Mouse (Mus musculus): ENCODE results near the gene Bcdin3d. TPM values are rescaled to one million over a fixed set of nuclear protein-coding genes. Genes with fewer than 3 reads are reported as not detected.

Bcdin3d gene
- 11.8 and 13.7 TPM in 2 replicates for polyA plus RNA-seq (2016; fragmentation: Nextera tagmentation; extraction: Ambion mirVana)

GRCm38 (mm10) chr15:99474576-99474926, at the start of gene Bcdin3d:
TSS of gene Bcdin3d (minus strand) at chr15:99474730.
- DNase-seq (ENCODE audit: low spot score), result peak; percentile 95
- WGBS, result under 1% methylated on average over 26 of the region's 26 CpGs

DNA sequence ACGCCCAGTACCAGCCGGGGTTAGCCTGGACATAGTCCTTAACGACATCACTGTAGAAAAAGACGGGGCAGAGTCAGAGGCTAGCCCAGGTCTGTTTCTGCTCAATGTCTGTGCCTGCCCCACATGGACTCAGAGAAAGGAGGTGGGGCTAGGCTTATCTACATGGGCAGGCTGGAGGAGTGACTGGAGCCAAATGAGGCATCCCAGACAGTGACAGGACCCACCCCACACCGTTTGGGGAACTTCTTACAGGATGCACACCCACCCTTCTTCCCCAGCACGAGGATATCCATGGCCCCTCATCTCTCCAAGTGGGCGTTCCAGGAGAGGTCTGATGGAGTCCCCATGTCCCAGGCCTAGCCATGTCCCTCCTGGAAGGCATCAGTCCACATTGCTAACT, 45.8 kb upstream of the Bcdin3d start:
- Histone ChIP-seq H3K27ac (no peak overlapping the region), H3K9me3 (no peaks in the 10 kb centered on the region), H3K4me3 (no peak overlapping the region), H3K27me3 (ENCODE audit: insufficient read depth, poor library complexity, severe bottlenecking) (peaks cover 100% of the 10 kb centered on the region), H3K36me3 (no peaks in the 10 kb centered on the region; the same call in 1 of the 2 replicates), H3K4me1 (peaks cover 10% of the 10 kb centered on the region)
- WGBS, result 58% methylated on average over 7 of the region's 7 CpGs
- no peak for DNase-seq (ENCODE audit: low spot score)

More at GRCm38 (mm10) chr15:99474576-99474926, at the start of gene Bcdin3d:
- Histone ChIP-seq H3K27ac (peak within 1 kb of the TSS; percentile 97), H3K27me3 (ENCODE audit: insufficient read depth, poor library complexity, severe bottlenecking) (no peaks in the 10 kb centered on the region), H3K4me1 (peaks cover 31% of the 10 kb centered on the region), H3K36me3 (peaks cover 15% of the 10 kb centered on the region), H3K4me3 (peak within 1 kb of the TSS; percentile 87), H3K9me3 (no peaks in the 10 kb centered on the region)

- WGBS, result 89% methylated on average over 9 of the region's 9 CpGs
- Histone ChIP-seq H3K27me3 (ENCODE audit: insufficient read depth, poor library complexity, severe bottlenecking) (peaks cover 100% of the 10 kb centered on the region), H3K27ac (no peak overlapping the region), H3K4me1 (peaks cover 10% of the 10 kb centered on the region), H3K9me3 (no peaks in the 10 kb centered on the region), H3K36me3 (no peaks in the 10 kb centered on the region; the same call in 1 of the 2 replicates), H3K4me3 (no peak overlapping the region)
- no peak for DNase-seq (ENCODE audit: low spot score)
Measured at GRCm38 (mm10) chr15:99519626-99520025, 45.1 kb upstream of the Bcdin3d start.

GRCm38 (mm10) chr15:99517715-99518114, 43.2 kb upstream of the Bcdin3d start:
- no peak overlapping the region for H3K4me3 ChIP-seq
- H3K36me3 ChIP-seq, result no peaks in the 10 kb centered on the region
- 74% methylated on average over 7 of the region's 7 CpGs for WGBS
- H3K27me3 ChIP-seq (ENCODE audit: insufficient read depth, poor library complexity, severe bottlenecking), result peaks cover 99% of the 10 kb centered on the region
- H3K27ac ChIP-seq, result 0 out of 2 replicates have a peak overlapping the region, but pooled peaks have one; percentile 37
- no peak for DNase-seq (ENCODE audit: low spot score)
- no peaks in the 10 kb centered on the region for H3K9me3 ChIP-seq
- H3K4me1 ChIP-seq, result peaks cover 10% of the 10 kb centered on the region

DNA sequence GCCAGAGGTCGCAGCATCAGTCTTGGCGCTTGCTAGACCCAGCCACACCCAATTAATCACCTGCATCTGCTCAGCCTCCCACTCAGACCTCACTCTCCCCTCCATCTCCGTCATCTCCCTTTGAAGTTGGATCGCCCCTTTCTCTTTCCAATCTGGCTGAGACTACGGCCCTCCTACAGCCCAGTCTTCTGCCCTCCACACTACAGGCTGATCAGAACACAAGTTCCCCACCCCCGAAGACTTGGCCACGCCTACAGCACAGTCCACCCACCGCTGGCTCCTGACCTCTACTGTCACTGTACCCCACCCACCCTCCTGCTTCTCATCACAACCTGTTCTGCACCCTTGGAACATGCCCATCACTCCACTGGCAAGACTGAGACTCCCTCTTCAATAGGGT, 42.2 kb upstream of the Bcdin3d start:
- no peaks in the 10 kb centered on the region for H3K36me3 ChIP-seq
- H3K4me1 ChIP-seq, result peaks cover 14% of the 10 kb centered on the region
- H3K27me3 ChIP-seq (ENCODE audit: insufficient read depth, poor library complexity, severe bottlenecking), result peaks cover 99% of the 10 kb centered on the region
- no peak overlapping the region for H3K4me3 ChIP-seq
- DNase-seq (ENCODE audit: low spot score), result no peak
- H3K9me3 ChIP-seq, result no peaks in the 10 kb centered on the region
- H3K27ac ChIP-seq, result no peak overlapping the region
- WGBS, result 57% methylated on average over 8 of the region's 8 CpGs

GRCm38 (mm10) chr15:99511797-99512525, 37.4 kb upstream of the Bcdin3d start:
- Histone ChIP-seq H3K27me3 (ENCODE audit: insufficient read depth, poor library complexity, severe bottlenecking) (peaks cover 87% of the 10 kb centered on the region), H3K27ac (no peak overlapping the region), H3K4me1 (peaks cover 5% of the 10 kb centered on the region; the same call in 1 of the 2 replicates), H3K36me3 (no peaks in the 10 kb centered on the region), H3K9me3 (no peaks in the 10 kb centered on the region), H3K4me3 (no peak overlapping the region)
- DNase-seq (ENCODE audit: low spot score), result no peak
- 81% methylated on average over 15 of the region's 15 CpGs for WGBS

DNA sequence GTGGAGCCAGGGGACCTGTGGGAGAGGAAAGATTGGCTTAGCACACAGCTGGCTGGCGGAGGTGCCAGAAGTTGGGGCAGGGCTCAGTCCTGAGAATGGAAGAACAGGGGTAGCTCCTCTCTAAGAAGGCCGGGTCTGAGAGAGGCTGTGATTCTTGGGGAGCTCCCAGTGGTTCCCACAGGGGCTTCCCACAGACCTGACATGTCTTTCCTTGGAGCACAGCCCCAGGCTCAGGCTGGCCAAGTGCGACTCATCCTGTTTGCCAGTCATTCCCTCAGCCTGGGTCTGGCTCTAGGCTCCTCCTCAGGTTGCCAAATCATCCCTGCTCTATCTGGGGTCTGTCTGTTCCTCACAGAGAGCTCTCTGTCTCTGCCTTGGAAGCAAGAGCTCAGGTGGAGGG, 36.1 kb upstream of the Bcdin3d start:
- Histone ChIP-seq H3K36me3 (no peaks in the 10 kb centered on the region), H3K27ac (0 out of 2 replicates have a peak overlapping the region, but pooled peaks have one; percentile 11), H3K27me3 (ENCODE audit: insufficient read depth, poor library complexity, severe bottlenecking) (peaks cover 83% of the 10 kb centered on the region), H3K9me3 (no peaks in the 10 kb centered on the region), H3K4me1 (peaks cover 14% of the 10 kb centered on the region; the same call in 1 of the 2 replicates), H3K4me3 (no peak overlapping the region)
- no peak for DNase-seq (ENCODE audit: low spot score)
- 77% methylated on average over 3 of the region's 3 CpGs for WGBS

- WGBS, result 78% methylated on average over 7 of the region's 7 CpGs
Measured at GRCm38 (mm10) chr15:99509840-99510239, 35.3 kb upstream of the Bcdin3d start.

GRCm38 (mm10) chr15:99505324-99506095, 31.0 kb upstream of the Bcdin3d start:
- H3K4me1 ChIP-seq, result peaks cover 46% of the 10 kb centered on the region
- peaks cover 86% of the 10 kb centered on the region for H3K27me3 ChIP-seq (ENCODE audit: insufficient read depth, poor library complexity, severe bottlenecking)
- no peak for DNase-seq (ENCODE audit: low spot score)
- no peak overlapping the region for H3K4me3 ChIP-seq
- 62% methylated on average over 15 of the region's 15 CpGs for WGBS
- H3K27ac ChIP-seq, result peak overlapping the region; percentile 67; the same call in 1 of the 2 replicates
- no peaks in the 10 kb centered on the region for H3K36me3 ChIP-seq
- H3K9me3 ChIP-seq, result no peaks in the 10 kb centered on the region

More at GRCm38 (mm10) chr15:99509840-99510239, 35.3 kb upstream of the Bcdin3d start:
- Histone ChIP-seq H3K27me3 (ENCODE audit: insufficient read depth, poor library complexity, severe bottlenecking) (peaks cover 83% of the 10 kb centered on the region), H3K4me1 (peaks cover 22% of the 10 kb centered on the region; the same call in 1 of the 2 replicates), H3K9me3 (no peaks in the 10 kb centered on the region), H3K36me3 (no peaks in the 10 kb centered on the region), H3K27ac (no peak overlapping the region), H3K4me3 (no peak overlapping the region)
- DNase-seq (ENCODE audit: low spot score), result no peak

GRCm38 (mm10) chr15:99503256-99503655, 28.7 kb upstream of the Bcdin3d start:
- Histone ChIP-seq H3K9me3 (no peaks in the 10 kb centered on the region), H3K36me3 (no peaks in the 10 kb centered on the region), H3K4me1 (peaks cover 69% of the 10 kb centered on the region), H3K27ac (no peak overlapping the region), H3K27me3 (ENCODE audit: insufficient read depth, poor library complexity, severe bottlenecking) (peaks cover 79% of the 10 kb centered on the region), H3K4me3 (no peak overlapping the region)
- WGBS, result 54% methylated on average over 5 of the region's 5 CpGs
- DNase-seq (ENCODE audit: low spot score), result no peak

GRCm38 (mm10) chr15:99502311-99502831, 27.8 kb upstream of the Bcdin3d start:
- DNase-seq (ENCODE audit: low spot score), result no peak
- Histone ChIP-seq H3K36me3 (no peaks in the 10 kb centered on the region), H3K9me3 (no peaks in the 10 kb centered on the region), H3K27ac (0 out of 2 replicates have a peak overlapping the region, but pooled peaks have one; percentile 17), H3K27me3 (ENCODE audit: insufficient read depth, poor library complexity, severe bottlenecking) (peaks cover 83% of the 10 kb centered on the region), H3K4me3 (no peak overlapping the region), H3K4me1 (peaks cover 77% of the 10 kb centered on the region)
- WGBS, result 69% methylated on average over 12 of the region's 12 CpGs

DNA sequence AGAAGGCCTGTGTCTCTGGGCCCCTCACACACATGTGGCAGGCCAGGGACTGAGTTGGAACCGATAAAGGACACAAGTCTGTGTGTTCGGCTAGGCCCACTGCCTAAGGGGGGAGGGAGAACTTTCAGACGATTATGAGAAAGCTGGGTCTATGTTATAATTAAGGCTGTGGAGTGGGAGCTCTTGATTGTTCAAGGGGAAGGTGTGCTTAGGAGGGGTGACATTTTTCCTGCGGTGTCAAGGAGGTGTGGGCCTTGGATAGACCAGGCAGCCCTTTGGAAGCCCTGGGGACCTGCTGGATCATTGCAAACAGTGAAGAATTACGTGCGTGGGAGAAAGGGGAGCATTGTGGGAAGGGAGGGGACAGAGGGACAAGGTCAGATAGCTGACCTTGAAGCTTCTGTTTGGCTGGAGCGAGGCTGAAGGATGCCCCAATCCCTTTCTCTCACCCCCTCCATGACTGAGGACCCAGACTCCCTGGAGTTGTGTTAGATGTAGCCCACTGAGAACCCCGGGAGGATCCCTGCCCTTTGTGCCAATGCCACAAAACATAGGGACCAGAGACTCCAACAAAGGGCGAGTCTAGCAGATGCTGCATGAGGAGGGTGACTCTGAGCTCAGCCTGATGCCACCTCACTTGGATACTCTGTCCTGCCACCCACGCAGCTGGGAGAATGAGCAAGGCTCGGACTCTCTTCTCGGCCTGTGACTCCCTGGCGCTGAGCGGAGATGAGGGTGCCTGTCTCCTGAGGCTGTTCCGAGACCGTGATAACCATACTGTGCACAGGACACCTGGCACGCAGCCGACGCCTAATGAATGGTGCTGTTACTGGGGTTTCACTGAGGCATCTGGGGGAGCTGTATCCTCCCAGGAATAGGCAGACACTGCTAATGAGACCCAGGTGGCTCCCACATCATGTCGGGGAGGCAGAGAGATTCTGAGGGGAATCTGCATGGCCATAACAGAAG, 27.0 kb upstream of the Bcdin3d start:
- Histone ChIP-seq H3K4me1 (peaks cover 80% of the 10 kb centered on the region), H3K9me3 (no peaks in the 10 kb centered on the region), H3K4me3 (no peak overlapping the region), H3K27me3 (ENCODE audit: insufficient read depth, poor library complexity, severe bottlenecking) (peaks cover 87% of the 10 kb centered on the region), H3K27ac (peak overlapping the region; percentile 63; the same call in 1 of the 2 replicates), H3K36me3 (no peaks in the 10 kb centered on the region)
- 69% methylated on average over 20 of the region's 20 CpGs for WGBS
- DNase-seq (ENCODE audit: low spot score), result no peak
